Mouse (Mus musculus) CH12.LX (cell line): ENCODE results near the gene Cenpj. TPM values are rescaled to one million over a fixed set of nuclear protein-coding genes. Genes with fewer than 3 reads are reported as not detected.
A peak's percentile ranks its signal among the peaks of the same experiment; 100 is the strongest.

ENCODE experiments used
- DNase-seq: peaks from one replicate; pipeline ENCODE4 v3.0.0-alpha.2; 2013; ENCODE audit errors: extremely low read depth
- H3K27ac ChIP-seq: 2 replicates; pipeline ENCODE4 v1.5.1; 2012; ENCODE audit warnings: low read depth, mild to moderate bottlenecking, control low read depth, moderate library complexity; ENCODE audit not compliant: insufficient read depth
- H3K27me3 ChIP-seq: replicated peaks from 2 replicates; pipeline ENCODE3; 2012; ENCODE audit warnings: inconsistent platforms
- H3K36me3 ChIP-seq, 2 experiments: replicated peaks in 1 of 2; 2 replicates each; pipeline versions ENCODE3 to v1.6.1; 2012; ENCODE audit warnings: inconsistent platforms in 1 of 2, low read length in 1 of 2, mild to moderate bottlenecking in 1 of 2, mixed read lengths in 1 of 2, moderate library complexity in 1 of 2; ENCODE audit not compliant: control insufficient read depth in 1 of 2, insufficient read depth in 1 of 2
- H3K4me1 ChIP-seq, 2 experiments: 2 replicates each; pipeline ENCODE4 v1.6.1; 2012; ENCODE audit warnings: inconsistent platforms in 1 of 2, moderate library complexity in 1 of 2; ENCODE audit not compliant: insufficient read depth in 2 of 2, control insufficient read depth in 1 of 2
- H3K4me2 ChIP-seq: 2 replicates; pipeline ENCODE4 v1.6.1; 2012; ENCODE audit warnings: low read depth, mild to moderate bottlenecking, control low read depth; ENCODE audit not compliant: poor library complexity, insufficient read depth, severe bottlenecking
- H3K4me3 ChIP-seq, 3 experiments: fragments of 150-350 bp in 1 of 3; sonication (generic) in 1 of 3; replicated peaks in 1 of 3; 2 replicates each; pipeline versions ENCODE3 to v1.5.1; 2011 to 2012; ENCODE audit warnings: low read depth in 2 of 3, low read length in 2 of 3, mild to moderate bottlenecking in 2 of 3, moderate library complexity in 2 of 3, control low read depth in 1 of 3, improper control_type of control experiment in 1 of 3, inconsistent platforms in 1 of 3, mixed read lengths in 1 of 3; ENCODE audit not compliant: poor library complexity in 1 of 3
- H3K79me2 ChIP-seq: replicated peaks from 2 replicates; pipeline ENCODE4 v1.6.1; 2012; ENCODE audit warnings: mild to moderate bottlenecking, moderate library complexity; ENCODE audit not compliant: control insufficient read depth, poor library complexity, insufficient read depth, severe bottlenecking; ENCODE audit errors: extremely low read depth
- H3K9ac ChIP-seq: 2 replicates; pipeline ENCODE4 v1.6.1; 2012; ENCODE audit warnings: low read depth, mild to moderate bottlenecking, control low read depth, moderate library complexity; ENCODE audit not compliant: insufficient read depth
- H3K9me3 ChIP-seq: replicated peaks from 2 replicates; pipeline ENCODE3; 2012; ENCODE audit warnings: low read length, inconsistent platforms, mixed read lengths
- BHLHE40 ChIP-seq: IDR thresholded peaks from 2 replicates; pipeline ENCODE4 v1.6.1; 2011; ENCODE audit warnings: mild to moderate bottlenecking, low read depth, low read length, improper control_type of control experiment
- CHD1 ChIP-seq: IDR thresholded peaks from 2 replicates; pipeline ENCODE4 v1.6.1; 2012; ENCODE audit warnings: low read depth, low read length, improper control_type of control experiment, inconsistent platforms
- CHD2 ChIP-seq: IDR thresholded peaks from 2 replicates; pipeline ENCODE4 v1.6.1; 2011; ENCODE audit warnings: low read length, improper control_type of control experiment
- CTCF ChIP-seq, 2 experiments: IDR thresholded peaks in 1 of 2; conservative IDR thresholded peaks in 1 of 2; 2 replicates each; pipeline ENCODE4 v1.5.1; 2011 to 2012; ENCODE audit warnings: low read depth in 2 of 2, low read length in 2 of 2, improper control_type of control experiment in 1 of 2, inconsistent platforms in 1 of 2, mild to moderate bottlenecking in 1 of 2, moderate library complexity in 1 of 2
- E2F4 ChIP-seq: IDR thresholded peaks from 2 replicates; pipeline ENCODE4 v1.6.1; 2011; ENCODE audit warnings: low read depth, low read length, improper control_type of control experiment; ENCODE audit not compliant: insufficient replicate concordance
- ELF1 ChIP-seq: IDR thresholded peaks from 2 replicates; pipeline ENCODE4 v1.6.1; 2014; ENCODE audit warnings: low read depth, mild to moderate bottlenecking, inconsistent platforms, low read length, improper control_type of control experiment
- EP300 ChIP-seq: IDR thresholded peaks from 2 replicates; pipeline ENCODE4 v1.6.1; 2011; ENCODE audit warnings: low read length, improper control_type of control experiment
- ETS1 ChIP-seq: conservative IDR thresholded peaks from 2 replicates; pipeline ENCODE4 v1.6.1; 2012; ENCODE audit warnings: low read depth, mild to moderate bottlenecking, inconsistent platforms, low read length, improper control_type of control experiment, moderate library complexity
- GABPA ChIP-seq: IDR thresholded peaks from 2 replicates; pipeline ENCODE4 v1.6.1; 2012; ENCODE audit warnings: low read depth, low read length, improper control_type of control experiment, inconsistent platforms; ENCODE audit not compliant: insufficient replicate concordance
- HCFC1 ChIP-seq: IDR thresholded peaks from 2 replicates; pipeline ENCODE4 v1.6.1; 2012; ENCODE audit warnings: low read depth, mild to moderate bottlenecking, inconsistent platforms, low read length, improper control_type of control experiment
- IRF4 ChIP-seq: IDR thresholded peaks from 2 replicates; pipeline ENCODE4 v1.6.1; 2014; ENCODE audit warnings: low read depth, mild to moderate bottlenecking, inconsistent platforms, low read length, improper control_type of control experiment
- JUN ChIP-seq: IDR thresholded peaks from 2 replicates; pipeline ENCODE4 v1.6.1; 2011; ENCODE audit warnings: low read depth, mild to moderate bottlenecking, low read length, improper control_type of control experiment, moderate library complexity; ENCODE audit not compliant: insufficient read depth
- JUND ChIP-seq: conservative IDR thresholded peaks from 2 replicates; pipeline ENCODE4 v1.6.1; 2011; ENCODE audit warnings: low read depth, low read length, improper control_type of control experiment
- KAT2A ChIP-seq: IDR thresholded peaks from 2 replicates; pipeline ENCODE4 v1.6.1; 2012; ENCODE audit warnings: low read length, improper control_type of control experiment, inconsistent platforms; ENCODE audit not compliant: insufficient replicate concordance
- MAFK ChIP-seq: IDR thresholded peaks from 2 replicates; pipeline ENCODE4 v1.6.1; 2011; ENCODE audit warnings: low read length, improper control_type of control experiment; ENCODE audit not compliant: insufficient replicate concordance
- MAX ChIP-seq: IDR thresholded peaks from 2 replicates; pipeline ENCODE4 v1.6.1; 2011; ENCODE audit warnings: low read length, improper control_type of control experiment
- MAZ ChIP-seq: IDR thresholded peaks from 2 replicates; pipeline ENCODE4 v1.6.1; 2012; ENCODE audit warnings: low read depth, mild to moderate bottlenecking, inconsistent platforms, low read length, improper control_type of control experiment, moderate library complexity
- MEF2A ChIP-seq: IDR thresholded peaks from 2 replicates; pipeline ENCODE4 v1.6.1; 2014; ENCODE audit warnings: low read depth, mild to moderate bottlenecking, inconsistent platforms, low read length, improper control_type of control experiment, borderline replicate concordance
- MXI1 ChIP-seq: IDR thresholded peaks from 2 replicates; pipeline ENCODE4 v1.6.1; 2011; ENCODE audit warnings: mild to moderate bottlenecking, low read depth, low read length, improper control_type of control experiment
- MYC ChIP-seq: IDR thresholded peaks from 2 replicates; pipeline ENCODE4 v1.6.1; 2011; ENCODE audit warnings: low read depth, mild to moderate bottlenecking, improper control_type of control experiment, low read length
- NELFE ChIP-seq: IDR thresholded peaks from 2 replicates; pipeline ENCODE4 v1.6.1; 2011; ENCODE audit warnings: low read depth, low read length, improper control_type of control experiment
- NRF1 ChIP-seq: IDR thresholded peaks from 2 replicates; pipeline ENCODE4 v1.6.1; 2014; ENCODE audit warnings: low read depth, mild to moderate bottlenecking, inconsistent platforms, low read length, improper control_type of control experiment, moderate library complexity
- PAX5 ChIP-seq: IDR thresholded peaks from 2 replicates; pipeline ENCODE4 v1.6.1; 2012; ENCODE audit warnings: low read length, inconsistent platforms, mixed read lengths
- POLR2A ChIP-seq: IDR thresholded peaks from 2 replicates; pipeline ENCODE4 v1.6.1; 2011; ENCODE audit warnings: low read depth, mild to moderate bottlenecking, improper control_type of control experiment, low read length
- POLR2AphosphoS2 ChIP-seq: IDR thresholded peaks from 2 replicates; pipeline ENCODE4 v1.6.1; 2011; ENCODE audit warnings: low read depth, low read length, improper control_type of control experiment
- RAD21 ChIP-seq: IDR thresholded peaks from 2 replicates; pipeline ENCODE4 v1.6.1; 2011; ENCODE audit warnings: low read depth, mild to moderate bottlenecking, low read length, improper control_type of control experiment, moderate library complexity
- RCOR1 ChIP-seq: conservative IDR thresholded peaks from 2 replicates; pipeline ENCODE4 v1.6.1; 2012; ENCODE audit warnings: low read depth, mild to moderate bottlenecking, inconsistent platforms, low read length, improper control_type of control experiment
- SIN3A ChIP-seq: IDR thresholded peaks from 2 replicates; pipeline ENCODE4 v1.6.1; 2012; ENCODE audit warnings: low read length, improper control_type of control experiment, inconsistent platforms
- SMC3 ChIP-seq: IDR thresholded peaks from 2 replicates; pipeline ENCODE4 v1.6.1; 2011; ENCODE audit warnings: low read depth, low read length, improper control_type of control experiment
- TCF12 ChIP-seq: IDR thresholded peaks from 2 replicates; pipeline ENCODE4 v1.6.1; 2014; ENCODE audit warnings: low read depth, mild to moderate bottlenecking, inconsistent platforms, low read length, improper control_type of control experiment
- UBTF ChIP-seq: IDR thresholded peaks from 2 replicates; pipeline ENCODE4 v1.6.1; 2012; ENCODE audit warnings: low read depth, mild to moderate bottlenecking, inconsistent platforms, low read length, improper control_type of control experiment, moderate library complexity
- USF1 ChIP-seq: IDR thresholded peaks from 2 replicates; pipeline ENCODE4 v1.6.1; 2014; ENCODE audit warnings: low read depth, mild to moderate bottlenecking, inconsistent platforms, low read length, improper control_type of control experiment
- USF2 ChIP-seq: conservative IDR thresholded peaks from 2 replicates; pipeline ENCODE4 v1.6.1; 2011; ENCODE audit warnings: low read depth, low read length, improper control_type of control experiment
- ZC3H11A ChIP-seq: IDR thresholded peaks from 2 replicates; pipeline ENCODE4 v1.6.1; 2012; ENCODE audit warnings: low read depth, mild to moderate bottlenecking, inconsistent platforms, low read length, improper control_type of control experiment
- ZKSCAN1 ChIP-seq: IDR thresholded peaks from 2 replicates; pipeline ENCODE4 v1.6.1; 2012; ENCODE audit warnings: low read depth, inconsistent platforms, low read length, improper control_type of control experiment, borderline replicate concordance
- ZMIZ1 ChIP-seq: IDR thresholded peaks from 2 replicates; pipeline ENCODE4 v1.6.1; 2012; ENCODE audit warnings: low read depth, mild to moderate bottlenecking, inconsistent platforms, low read length, improper control_type of control experiment
- ZNF384 ChIP-seq: IDR thresholded peaks from 2 replicates; pipeline ENCODE4 v1.6.1; 2012; ENCODE audit warnings: low read depth, low read length, improper control_type of control experiment, inconsistent platforms
- dilution Hi-C: fragments of 300-500 bp; cut with MboI; formaldehyde crosslinking; loops from 2 replicates; pipeline ENCODE4 v1.14.3; 2020; ENCODE audit warnings: low sequenced_read_pairs; ENCODE audit not compliant: extremely low pct_unique_long_range_greater_than_20kb, extremely low pct_ligation_motif_present
- in situ Hi-C: fragments of 300-500 bp; cut with MboI; formaldehyde crosslinking; loops from 3 replicates; pipeline ENCODE4 v1.14.3; 2019; ENCODE audit warnings: low sequenced_read_pairs, low pct_ligation_motif_present, low pct_unique_long_range_greater_than_20kb, mixed read lengths
- polyA plus RNA-seq: library from polyadenylated mRNA; unstranded; fragments of >175 nt; gene quantifications from 2 replicates; pipeline ENCODE4 v1.2.1, GENCODE M21; 2012; ENCODE audit warnings: low read depth; ENCODE audit not compliant: insufficient read length
- total RNA-seq, 2 experiments: library from RNA; depleted of rRNA; stranded (reverse); fragments of 300-350 nt in 1 of 2; fragments of >200 nt in 1 of 2; gene quantifications; 2 replicates each; pipeline ENCODE4 v1.2.3; 2012 to 2014

The Cenpj gene
- total and polyA plus RNA-seq, 3 experiments, result 3.1 to 12.3 (median 7.8) TPM

- Histone ChIP-seq H3K4me3 (no peak overlapping the region), H3K4me1 (peaks cover 14 to 49% of the 10 kb centered on the region in 2 experiments), H3K27ac (peak overlapping the region; percentile 75), H3K36me3 (peaks cover 34 to 61% of the 10 kb centered on the region in 2 experiments), H3K79me2 (peaks cover 12% of the 10 kb centered on the region), H3K4me2 (peak overlapping the region; percentile 10; the same call in 1 of the 2 replicates), H3K27me3 (no peaks in the 10 kb centered on the region), H3K9ac (peak overlapping the region; percentile 32; the same call in 1 of the 2 replicates), H3K9me3 (no peaks in the 10 kb centered on the region)
- in situ Hi-C loops, result loop anchor here (10.0 kb wide), 1 partner anchor 54 kb away; no protein-coding TSS in a partner anchor
- DNase-seq, result peak; percentile 87
- dilution Hi-C loops, result no loop called here
- TF ChIP-seq NRF1 (peak; percentile 22; the same call in 1 of the 2 replicates), CHD2 (no peak; the same call in 1 of the 2 replicates), EP300 (peak; percentile 70), POLR2A (no peak), PAX5 (no peak), JUN (peak; percentile 26; the same call in 1 of the 2 replicates), POLR2AphosphoS2 (no peak), ZKSCAN1 (no peak), MAX (peak; percentile 77), MAZ (peak; percentile 53; the same call in 1 of the 2 replicates), HCFC1 (peak; percentile 43; the same call in 1 of the 2 replicates), ELF1 (peak; percentile 72), MEF2A (peak; percentile 68), MXI1 (peak; percentile 85), ZC3H11A (no peak), JUND (peak; percentile 41; the same call in 1 of the 2 replicates), USF1 (no peak), KAT2A (0 out of 2 replicates have a peak, but pooled peaks have one; percentile 38), SMC3 (no peak), CHD1 (peak; percentile 91; the same call in 1 of the 2 replicates), ETS1 (peak; percentile 92), TCF12 (peak; percentile 56; the same call in 1 of the 2 replicates), RCOR1 (no peak), RAD21 (no peak; the same call in 1 of the 2 replicates), CTCF (conservative IDR thresholded peaks at IDR 0.05 in 1 of 2, IDR thresholded peaks at IDR 0.05 in 1 of 2; ENCODE audit: low read depth in 2 of 2, low read length in 2 of 2) (no peak), ZNF384 (no peak), SIN3A (peak; percentile 87), MAFK (0 out of 2 replicates have a peak, but pooled peaks have one; percentile 30), UBTF (no peak), E2F4 (no peak), ZMIZ1 (no peak), USF2 (no peak), MYC (peak; percentile 85), BHLHE40 (peak; percentile 75), IRF4 (peak; percentile 75), NELFE (0 out of 2 replicates have a peak, but pooled peaks have one; percentile 28), GABPA (no peak)
Observed at GRCm38 (mm10) chr14:56581117-56581516, 5.9 kb upstream of the Cenpj start.
